Mouse (Mus musculus) heart, embryonic 10.5 days (tissue): ENCODE measurements around the gene Mpv17. TPM values are rescaled to one million over a fixed set of nuclear protein-coding genes. Genes with fewer than 3 reads are reported as not detected.

ENCODE experiments used
- DNase-seq: peaks from one replicate; pipeline ENCODE4 v3.0.0-alpha.2; 2017; ENCODE audit warnings: low spot score
- H3K27ac ChIP-seq: fragments of 300-500 bp; sonication (generic); 2 replicates; pipeline ENCODE4 v1.5.1; 2016; ENCODE audit warnings: mild to moderate bottlenecking
- H3K27me3 ChIP-seq: fragments of 300-500 bp; sonication (generic); 2 replicates; pipeline ENCODE4 v1.6.1; 2016; ENCODE audit warnings: mild to moderate bottlenecking; ENCODE audit not compliant: poor library complexity, insufficient read depth, severe bottlenecking
- H3K36me3 ChIP-seq: fragments of 300-500 bp; sonication (generic); 2 replicates; pipeline ENCODE4 v1.6.1; 2016; ENCODE audit warnings: mild to moderate bottlenecking, moderate library complexity
- H3K4me1 ChIP-seq: fragments of 300-500 bp; sonication (generic); 2 replicates; pipeline ENCODE4 v1.6.1; 2016; ENCODE audit warnings: mild to moderate bottlenecking
- H3K4me3 ChIP-seq: fragments of 300-500 bp; sonication (generic); 2 replicates; pipeline ENCODE4 v1.5.1; 2016; ENCODE audit warnings: mild to moderate bottlenecking, moderate library complexity
- H3K9me3 ChIP-seq: fragments of 300-500 bp; sonication (generic); 2 replicates; pipeline ENCODE4 v1.6.1; 2016; ENCODE audit warnings: mild to moderate bottlenecking, moderate library complexity
- WGBS: fragments of 180-500 bp; shearing (Covaris S2); methylation state at CpG from one replicate; pipeline ENCODE4 v1.1.7; 2016; 5-methylcytosine and 5-hydroxymethylcytosine counted together
- polyA plus RNA-seq: library from polyadenylated mRNA; unstranded; fragments of >200 nt; fragmentation: Nextera tagmentation; extraction: Ambion mirVana; gene quantifications from 2 replicates; pipeline ENCODE4 v1.2.1, GENCODE M21; 2016

Gene Mpv17
- polyA plus RNA-seq, result 77.3 and 87.3 TPM in 2 replicates

DNA sequence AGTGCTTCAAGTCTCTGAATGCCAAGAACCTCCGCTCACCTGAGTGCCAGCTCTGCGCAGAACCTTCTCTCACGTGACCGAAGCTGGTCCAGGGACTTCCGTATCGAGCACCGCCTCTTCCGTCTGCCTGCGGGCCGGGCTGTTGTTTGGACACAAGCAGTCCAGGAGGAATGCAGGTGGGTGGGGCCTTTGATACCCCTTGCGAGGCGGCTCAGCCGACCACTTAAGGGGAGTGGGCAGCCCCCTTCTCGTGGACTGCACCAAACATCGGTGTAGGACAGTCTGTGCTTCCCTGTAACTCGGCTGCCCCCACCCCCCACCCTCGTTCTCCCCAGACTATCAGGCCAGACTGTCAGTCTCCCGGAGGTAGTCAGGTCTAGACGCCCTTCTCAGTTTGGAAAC is at the start of gene Mpv17:
Gene Mpv17 (minus strand): TSS at position 100 of the 402 bp plus-strand sequence.
- peak within 1 kb of the TSS; percentile 86 for H3K27ac ChIP-seq
- peak; percentile 95 for DNase-seq
- H3K4me3 ChIP-seq, result peak within 1 kb of the TSS; percentile 72
- no peaks in the 10 kb centered on the region for H3K27me3 ChIP-seq
- peaks cover 12% of the 10 kb centered on the region for H3K4me1 ChIP-seq
- WGBS, result under 1% methylated on average over 19 of the region's 19 CpGs
- peaks cover 52% of the 10 kb centered on the region for H3K36me3 ChIP-seq
- H3K9me3 ChIP-seq, result no peaks in the 10 kb centered on the region

DNA sequence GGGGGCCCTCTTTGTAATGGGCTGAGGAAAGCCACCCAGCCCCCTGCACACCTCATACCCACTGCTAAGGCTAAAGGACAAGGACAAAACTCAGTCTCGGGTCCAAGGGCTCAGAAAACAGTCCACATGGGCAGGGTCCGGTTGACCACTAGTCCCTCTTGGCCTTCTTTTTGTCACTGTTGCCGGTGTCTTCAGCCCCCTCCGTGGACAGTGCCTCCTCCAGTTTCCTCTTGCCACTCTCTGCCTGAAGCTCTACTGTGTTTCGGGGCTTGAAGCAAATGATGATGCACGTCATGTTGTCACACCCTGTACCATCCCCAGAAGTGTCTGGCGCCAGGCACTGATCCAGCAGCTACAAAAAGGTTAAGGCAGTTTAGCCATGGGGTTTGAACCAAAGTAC is 48.9 kb upstream of the Mpv17 start:
- no peak for DNase-seq
- Histone ChIP-seq H3K4me3 (peak overlapping the region; percentile 85), H3K27me3 (no peaks in the 10 kb centered on the region), H3K36me3 (peaks cover 83% of the 10 kb centered on the region), H3K9me3 (peaks cover 5% of the 10 kb centered on the region), H3K27ac (peak overlapping the region; percentile 96), H3K4me1 (peaks cover 8% of the 10 kb centered on the region; the same call in 1 of the 2 replicates)
- WGBS, result 84% methylated on average over 7 of the region's 7 CpGs

DNA sequence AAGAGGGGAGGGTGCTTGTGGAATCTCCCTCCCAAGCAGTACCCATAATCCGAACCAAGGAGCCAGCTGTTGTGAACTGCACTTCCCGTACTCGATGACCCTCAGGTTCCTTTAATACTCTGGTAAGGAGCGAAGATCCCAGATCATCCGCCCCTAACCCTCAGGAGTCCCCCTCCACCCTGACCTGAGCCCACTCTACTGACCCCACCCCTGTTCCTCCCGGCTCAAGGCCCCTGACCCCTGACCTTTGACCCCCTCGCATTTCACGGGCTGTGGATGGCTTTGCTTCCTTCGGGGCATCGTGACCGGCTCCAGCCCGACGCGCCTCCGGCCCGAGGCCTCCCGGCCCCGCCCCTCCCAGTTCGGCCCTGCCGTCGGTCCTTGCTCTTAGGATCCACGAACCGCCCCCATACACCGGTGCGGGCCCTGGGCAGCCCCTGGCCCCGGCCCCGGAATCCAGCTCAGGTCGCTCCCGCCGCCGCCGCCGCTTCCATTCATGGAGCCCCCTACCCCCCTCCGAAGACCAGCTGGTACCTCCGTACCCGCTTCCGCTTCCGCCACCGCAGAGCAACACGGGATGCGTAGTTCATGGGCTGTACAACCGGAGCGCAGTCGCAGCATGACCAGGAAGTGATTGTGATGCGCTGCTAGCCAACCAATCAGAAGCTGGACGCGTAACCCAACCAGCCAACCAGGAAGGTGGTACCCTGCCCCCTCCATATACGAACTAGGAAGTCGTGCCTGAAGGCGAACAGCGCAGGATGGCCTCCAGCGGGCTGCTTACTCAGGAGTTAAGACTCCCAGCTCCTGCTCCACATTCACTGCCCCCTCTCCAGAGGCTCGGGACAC is 47.9 kb upstream of the Mpv17 start, which contains the start of gene Zfp513:
Gene Zfp513 (minus strand): TSS at position 562 of the 849 bp plus-strand sequence.
- under 1% methylated on average over 51 of the region's 53 CpGs for WGBS
- no peaks in the 10 kb centered on the region for H3K27me3 ChIP-seq
- peak within 1 kb of the TSS; percentile 96 for H3K27ac ChIP-seq
- H3K4me1 ChIP-seq, result peaks cover 8% of the 10 kb centered on the region; the same call in 1 of the 2 replicates
- H3K36me3 ChIP-seq, result peaks cover 83% of the 10 kb centered on the region
- H3K4me3 ChIP-seq, result peak within 1 kb of the TSS; percentile 85
- peak; percentile 100 for DNase-seq
- peaks cover 5% of the 10 kb centered on the region for H3K9me3 ChIP-seq

DNA sequence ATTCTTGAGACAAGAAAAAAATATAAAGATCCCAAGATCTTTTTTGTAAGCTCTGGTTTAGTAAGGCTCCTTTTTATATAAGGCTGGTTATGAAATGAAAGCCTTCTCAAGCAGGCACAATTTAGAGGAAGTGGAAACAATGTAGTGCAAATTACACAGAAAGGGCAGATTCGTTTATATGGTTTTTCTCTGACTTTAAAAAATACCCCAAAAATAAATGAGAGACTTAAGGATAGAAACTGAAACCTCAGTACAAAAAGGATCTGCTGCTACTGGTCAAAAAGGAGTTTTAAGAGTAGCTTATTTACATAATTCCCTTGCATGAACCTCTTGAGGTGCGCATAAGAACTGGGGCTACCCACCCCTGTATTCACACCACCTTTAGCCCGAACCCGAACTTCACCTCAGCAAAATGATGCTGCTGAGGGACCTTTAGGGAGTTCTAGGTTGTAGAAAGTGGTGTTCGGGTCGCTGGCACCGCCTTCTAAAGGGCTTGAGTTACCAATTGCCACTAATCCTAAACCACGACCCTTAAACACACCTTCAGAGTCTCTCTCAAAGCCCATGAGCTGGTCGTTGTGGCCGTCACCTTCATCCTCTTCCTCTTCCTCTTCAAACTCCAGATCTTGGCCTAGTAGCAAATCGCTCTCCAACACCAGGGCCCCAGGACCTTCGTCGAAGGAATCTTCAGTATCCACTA is 47.1 kb upstream of the Mpv17 start:
- peaks cover 84% of the 10 kb centered on the region for H3K36me3 ChIP-seq
- peak overlapping the region; percentile 96 for H3K27ac ChIP-seq
- H3K9me3 ChIP-seq, result peaks cover 5% of the 10 kb centered on the region
- no peak for DNase-seq
- peaks cover 8% of the 10 kb centered on the region; the same call in 1 of the 2 replicates for H3K4me1 ChIP-seq
- peak overlapping the region; percentile 85 for H3K4me3 ChIP-seq
- 22% methylated on average over 13 of the region's 13 CpGs for WGBS
- H3K27me3 ChIP-seq, result no peaks in the 10 kb centered on the region

DNA sequence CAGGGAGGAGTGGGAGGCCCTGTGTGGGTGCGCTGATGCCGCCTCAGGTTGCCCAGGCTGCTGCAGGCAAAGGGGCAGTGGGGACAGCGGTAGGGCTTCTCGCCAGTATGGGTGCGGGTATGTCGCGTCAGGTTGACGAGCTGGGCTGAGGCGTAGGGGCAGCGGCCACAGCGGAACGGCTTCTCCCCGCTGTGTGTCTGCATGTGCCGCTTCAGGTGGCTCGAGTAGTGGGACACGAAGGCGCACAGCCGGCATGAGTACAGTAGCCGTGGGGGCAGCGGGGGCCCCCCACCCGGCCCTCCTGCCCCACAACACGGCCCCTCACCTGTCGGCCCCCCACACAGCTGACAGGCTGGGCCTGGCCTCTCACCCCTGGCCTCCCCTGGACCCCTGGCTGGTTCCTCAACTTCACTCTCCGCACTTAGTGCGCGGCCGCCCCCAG is 46.3 kb upstream of the Mpv17 start:
- Histone ChIP-seq H3K9me3 (peaks cover 5% of the 10 kb centered on the region), H3K4me1 (peaks cover 8% of the 10 kb centered on the region; the same call in 1 of the 2 replicates), H3K36me3 (peaks cover 84% of the 10 kb centered on the region), H3K27me3 (no peaks in the 10 kb centered on the region), H3K4me3 (0 out of 2 replicates have a peak overlapping the region, but pooled peaks have one; percentile 85), H3K27ac (no peak overlapping the region)
- no peak for DNase-seq
- WGBS, result 89% methylated on average over 27 of the region's 27 CpGs

DNA sequence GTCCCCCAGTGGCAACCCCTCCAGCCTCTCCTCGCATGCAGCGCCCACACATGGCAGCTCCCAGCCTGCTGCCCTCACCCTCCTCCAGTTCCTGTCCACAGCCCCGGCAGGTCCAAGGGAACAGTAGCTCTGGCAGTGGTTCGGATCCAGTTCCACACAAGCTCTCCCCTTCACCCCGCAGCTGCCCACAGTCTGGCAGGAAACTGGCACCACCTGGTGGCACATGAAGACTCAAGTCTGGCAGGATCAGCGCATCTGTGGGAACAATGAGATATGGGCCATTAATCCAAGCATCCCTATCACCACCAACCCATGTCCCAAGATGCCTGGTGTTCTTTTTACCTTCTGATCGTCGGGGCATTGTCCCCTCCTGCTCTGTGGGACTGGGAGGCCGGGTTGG is 45.8 kb upstream of the Mpv17 start:
- no peak overlapping the region for H3K27ac ChIP-seq
- DNase-seq, result no peak
- H3K36me3 ChIP-seq, result peaks cover 84% of the 10 kb centered on the region
- peaks cover 8% of the 10 kb centered on the region; the same call in 1 of the 2 replicates for H3K4me1 ChIP-seq
- 0 out of 2 replicates have a peak overlapping the region, but pooled peaks have one; percentile 85 for H3K4me3 ChIP-seq
- 90% methylated on average over 9 of the region's 9 CpGs for WGBS
- H3K9me3 ChIP-seq, result peaks cover 5% of the 10 kb centered on the region
- H3K27me3 ChIP-seq, result no peaks in the 10 kb centered on the region

DNA sequence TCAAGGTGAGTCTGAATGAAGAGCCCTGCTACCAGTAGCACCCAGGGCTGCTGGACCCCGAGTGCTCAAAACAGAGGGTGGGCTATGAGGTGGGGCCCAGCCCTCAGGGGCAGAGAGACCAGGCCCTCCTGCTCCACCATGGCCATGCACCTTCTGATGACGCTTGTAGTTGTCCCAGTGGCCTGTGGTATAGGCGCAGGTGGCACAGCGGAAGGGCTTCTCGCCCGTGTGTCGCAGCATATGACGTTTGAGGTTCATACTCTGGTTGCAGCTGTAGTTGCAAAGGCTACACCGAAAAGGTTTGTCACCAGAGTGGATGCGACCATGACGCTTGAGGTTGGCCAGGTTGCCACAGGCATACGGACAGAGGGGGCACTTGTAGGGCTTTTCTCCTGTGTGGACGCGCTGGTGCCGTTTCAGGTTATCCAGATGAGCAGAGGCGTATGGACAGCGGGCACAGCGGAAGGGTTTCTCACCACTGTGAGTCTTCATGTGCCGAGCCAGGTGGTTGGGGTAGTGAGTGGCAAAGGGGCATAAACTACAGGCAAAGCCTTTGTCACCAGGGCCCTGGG is 45.4 kb upstream of the Mpv17 start:
- Histone ChIP-seq H3K4me1 (peaks cover 8% of the 10 kb centered on the region; the same call in 1 of the 2 replicates), H3K4me3 (no peak overlapping the region), H3K36me3 (peaks cover 84% of the 10 kb centered on the region), H3K27me3 (no peaks in the 10 kb centered on the region), H3K9me3 (peaks cover 5% of the 10 kb centered on the region), H3K27ac (no peak overlapping the region)
- WGBS, result 91% methylated on average over 19 of the region's 19 CpGs
- no peak for DNase-seq

DNA sequence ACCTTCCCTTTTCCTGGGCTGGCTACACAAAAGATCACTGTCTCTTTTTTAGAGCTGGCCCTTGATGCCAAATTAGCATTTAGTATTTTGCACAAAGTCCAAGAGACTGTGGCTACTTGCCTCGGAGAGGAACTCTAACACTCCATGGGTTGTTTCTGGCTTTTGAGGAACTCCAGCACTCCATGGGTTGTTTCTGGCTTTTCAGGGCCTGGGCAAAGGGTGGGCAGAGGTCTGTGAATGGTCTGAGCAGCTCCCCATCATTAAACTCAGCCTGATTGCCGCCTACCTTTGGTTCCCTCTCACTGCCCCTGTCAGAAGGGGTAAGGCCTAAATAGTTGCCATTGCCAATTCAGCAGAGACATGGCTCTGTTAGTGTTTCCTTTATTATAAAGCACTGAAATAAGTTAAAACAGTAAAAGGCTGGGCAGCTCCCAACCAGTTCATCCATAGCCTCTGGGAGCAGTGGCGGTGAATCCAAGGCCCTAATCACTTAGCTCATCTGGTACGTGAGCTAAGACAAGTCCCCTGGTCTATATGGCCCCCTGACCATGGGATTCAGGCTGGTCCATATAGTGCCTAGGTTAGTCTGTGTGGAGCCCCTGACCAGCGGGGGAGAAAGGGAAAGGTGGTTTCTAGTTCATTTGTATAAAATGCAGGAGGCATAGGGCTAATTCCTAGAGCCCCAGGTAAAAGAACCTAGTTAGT is 44.7 kb upstream of the Mpv17 start:
- H3K36me3 ChIP-seq, result peaks cover 78% of the 10 kb centered on the region
- H3K9me3 ChIP-seq, result peaks cover 5% of the 10 kb centered on the region
- H3K27me3 ChIP-seq, result no peaks in the 10 kb centered on the region
- H3K4me1 ChIP-seq, result peaks cover 12% of the 10 kb centered on the region; the same call in 1 of the 2 replicates
- no peak for DNase-seq
- H3K27ac ChIP-seq, result no peak overlapping the region
- no peak overlapping the region for H3K4me3 ChIP-seq
- WGBS, result 81% methylated on average over 5 of the region's 5 CpGs

DNA sequence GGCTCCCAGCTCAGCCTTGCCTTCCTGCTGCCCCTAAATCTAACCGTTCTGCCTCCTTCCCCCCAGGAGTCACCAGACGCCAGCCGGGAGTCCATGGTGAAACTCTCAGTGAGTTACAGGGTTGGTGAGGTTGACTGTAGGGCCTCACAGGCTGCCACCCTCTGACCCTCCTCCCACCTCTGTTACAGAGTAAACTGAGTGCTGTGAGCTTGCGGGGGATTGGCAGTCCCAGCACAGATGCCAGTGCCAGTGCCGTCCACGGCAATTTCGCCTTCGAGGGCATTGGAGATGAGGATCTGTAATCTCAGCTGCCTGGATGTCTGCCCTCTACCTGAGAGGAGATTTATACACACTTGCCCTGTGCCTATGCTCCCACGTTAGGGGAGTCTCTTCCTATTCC is 44.1 kb upstream of the Mpv17 start:
- peaks cover 72% of the 10 kb centered on the region for H3K36me3 ChIP-seq
- H3K27ac ChIP-seq, result no peak overlapping the region
- 84% methylated on average over 9 of the region's 9 CpGs for WGBS
- H3K27me3 ChIP-seq, result no peaks in the 10 kb centered on the region
- H3K4me1 ChIP-seq, result peaks cover 12% of the 10 kb centered on the region; the same call in 1 of the 2 replicates
- no peak for DNase-seq
- H3K4me3 ChIP-seq, result no peak overlapping the region
- peaks cover 5% of the 10 kb centered on the region for H3K9me3 ChIP-seq

DNA sequence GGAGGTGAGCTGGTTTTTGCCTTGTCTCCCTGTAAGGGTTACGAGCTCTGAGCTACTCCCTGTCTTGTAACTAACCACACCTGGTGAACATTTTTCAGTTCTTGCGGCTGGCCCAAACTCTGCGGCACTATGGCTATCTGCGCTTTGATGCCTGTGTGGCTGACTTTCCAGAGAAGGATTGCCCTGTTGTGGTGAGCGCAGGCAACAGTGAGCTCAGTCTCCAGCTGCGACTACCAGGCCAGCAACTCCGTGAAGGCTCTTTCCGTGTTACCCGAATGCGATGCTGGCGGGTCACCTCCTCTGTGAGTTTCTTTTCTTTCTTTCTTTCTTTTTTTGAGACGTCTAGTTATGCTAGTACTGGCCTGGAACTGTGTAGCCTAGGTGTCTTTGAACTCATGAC is 43.0 kb upstream of the Mpv17 start:
- DNase-seq, result no peak
- peaks cover 5% of the 10 kb centered on the region for H3K9me3 ChIP-seq
- no peaks in the 10 kb centered on the region for H3K27me3 ChIP-seq
- no peak overlapping the region for H3K4me3 ChIP-seq
- WGBS, result 92% methylated on average over 12 of the region's 12 CpGs
- H3K36me3 ChIP-seq, result peaks cover 62% of the 10 kb centered on the region
- H3K27ac ChIP-seq, result no peak overlapping the region
- peaks cover 9% of the 10 kb centered on the region for H3K4me1 ChIP-seq

DNA sequence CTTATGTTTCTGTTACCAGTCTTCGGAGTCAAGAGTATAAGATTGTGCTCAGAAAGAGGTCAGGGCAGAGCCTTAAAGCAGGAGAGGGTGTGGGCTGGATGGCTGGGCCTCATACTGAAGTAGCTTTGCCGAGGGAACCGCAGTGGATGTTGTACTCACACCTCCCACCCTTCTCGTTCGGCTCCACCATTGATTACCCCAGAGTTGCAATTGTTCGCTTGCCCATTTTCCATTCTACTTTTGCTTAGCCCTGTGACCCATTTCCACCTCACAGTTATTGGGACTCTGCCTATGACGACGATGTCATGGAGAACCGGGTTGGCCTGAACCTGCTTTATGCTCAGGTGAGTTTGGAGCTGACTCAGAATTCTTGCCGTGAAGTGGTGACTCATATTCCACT is 42.2 kb upstream of the Mpv17 start:
- Histone ChIP-seq H3K4me1 (peaks cover 14% of the 10 kb centered on the region), H3K27me3 (no peaks in the 10 kb centered on the region), H3K9me3 (peaks cover 5% of the 10 kb centered on the region), H3K27ac (no peak overlapping the region), H3K36me3 (peaks cover 66% of the 10 kb centered on the region), H3K4me3 (no peak overlapping the region)
- DNase-seq, result no peak
- 95% methylated on average over 10 of the region's 10 CpGs for WGBS

DNA sequence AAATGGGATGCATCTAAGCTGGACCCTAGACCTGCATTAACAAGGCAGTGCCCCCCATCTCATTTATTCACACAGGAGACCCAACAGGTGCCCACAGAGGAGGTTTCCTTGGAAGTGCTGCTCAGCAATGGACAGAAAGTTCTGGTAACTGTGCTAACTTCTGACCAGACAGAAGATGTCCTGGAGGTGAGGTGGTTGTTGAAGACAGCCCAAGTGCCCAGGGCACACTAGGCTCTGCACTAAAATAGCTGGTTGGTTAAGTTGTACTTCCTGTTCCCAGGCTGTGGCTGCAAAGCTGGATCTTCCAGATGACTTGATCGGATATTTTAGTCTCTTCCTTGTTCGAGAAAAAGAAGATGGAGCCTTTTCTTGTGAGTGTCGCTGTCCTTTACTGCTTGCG is 41.6 kb upstream of the Mpv17 start:
- Histone ChIP-seq H3K27me3 (no peaks in the 10 kb centered on the region), H3K27ac (no peak overlapping the region), H3K36me3 (peaks cover 71% of the 10 kb centered on the region), H3K4me3 (no peak overlapping the region), H3K9me3 (peaks cover 5% of the 10 kb centered on the region), H3K4me1 (peaks cover 13% of the 10 kb centered on the region)
- 95% methylated on average over 4 of the region's 4 CpGs for WGBS
- DNase-seq, result no peak
